Mouse (Mus musculus) limb, embryonic 11.5 days (tissue): ENCODE results near the gene Rabgap1l. TPM values are rescaled to one million over a fixed set of nuclear protein-coding genes. Genes with fewer than 3 reads are reported as not detected.
"Not testable (repeated sequence)": the region's sequence is repeated elsewhere in the genome, so short reads cannot be mapped to it uniquely, and the experiment has no call there.

Source experiments
- ATAC-seq: fragments of 200-750 bp; cut with Nextera tagmentation; 2 replicates; pipeline ENCODE4 v1.8.0; 2017; ENCODE audit warnings: low read depth; ENCODE audit not compliant: insufficient number of reproducible peaks, low FRiP score, low TSS enrichment
- DNase-seq: peaks from one replicate; pipeline ENCODE4 v3.0.0-alpha.2; 2015; ENCODE audit warnings: low spot score
- H3K27ac ChIP-seq: fragments of 300-500 bp; sonication (generic); replicated peaks from 2 replicates; pipeline ENCODE4 v1.5.1; 2014; ENCODE audit warnings: low read depth, mild to moderate bottlenecking, low read length
- H3K27me3 ChIP-seq: fragments of 300-500 bp; sonication (generic); 2 replicates; pipeline ENCODE4 v1.6.1; 2014; ENCODE audit warnings: mild to moderate bottlenecking, low read length, mixed read lengths; ENCODE audit not compliant: control insufficient read depth, insufficient read depth
- H3K36me3 ChIP-seq: fragments of 300-500 bp; sonication (generic); 2 replicates; pipeline ENCODE4 v1.6.1; 2014; ENCODE audit warnings: mild to moderate bottlenecking, low read length, moderate library complexity, mixed read lengths; ENCODE audit not compliant: control insufficient read depth, insufficient read depth
- H3K4me1 ChIP-seq: fragments of 300-500 bp; sonication (generic); 2 replicates; pipeline ENCODE4 v1.6.1; 2014; ENCODE audit warnings: low read length, mixed read lengths; ENCODE audit not compliant: control insufficient read depth, insufficient read depth
- H3K4me2 ChIP-seq: fragments of 300-500 bp; sonication (generic); 2 replicates; pipeline ENCODE4 v1.6.1; 2014; ENCODE audit warnings: low read depth, mild to moderate bottlenecking, moderate library complexity; ENCODE audit not compliant: severe bottlenecking
- H3K4me3 ChIP-seq: fragments of 300-500 bp; sonication (generic); 2 replicates; pipeline ENCODE4 v1.5.1; 2014; ENCODE audit warnings: low read depth, low read length
- H3K9ac ChIP-seq: fragments of 300-500 bp; sonication (generic); 2 replicates; pipeline ENCODE4 v1.6.1; 2014; ENCODE audit warnings: mild to moderate bottlenecking, low read length
- H3K9me3 ChIP-seq: fragments of 300-500 bp; sonication (generic); 2 replicates; pipeline ENCODE4 v1.6.1; 2016; ENCODE audit warnings: low read length; ENCODE audit not compliant: control insufficient read depth
- WGBS: fragments of 180-500 bp; shearing (Covaris S2); extraction: QIAGEN DNeasy Blood & Tissue Kit; methylation state at CpG from one replicate; pipeline ENCODE4 v1.1.7; 2014; 5-methylcytosine and 5-hydroxymethylcytosine counted together
- polyA plus RNA-seq: library from polyadenylated mRNA; unstranded; fragments of >200 nt; fragmentation: Nextera tagmentation; extraction: Ambion mirVana; gene quantifications from 2 replicates; pipeline ENCODE4 v1.2.1, GENCODE M21; 2014

The Rabgap1l gene
- polyA plus RNA-seq, 1 experiment from 2014 or later, result 14.3 TPM

DNA sequence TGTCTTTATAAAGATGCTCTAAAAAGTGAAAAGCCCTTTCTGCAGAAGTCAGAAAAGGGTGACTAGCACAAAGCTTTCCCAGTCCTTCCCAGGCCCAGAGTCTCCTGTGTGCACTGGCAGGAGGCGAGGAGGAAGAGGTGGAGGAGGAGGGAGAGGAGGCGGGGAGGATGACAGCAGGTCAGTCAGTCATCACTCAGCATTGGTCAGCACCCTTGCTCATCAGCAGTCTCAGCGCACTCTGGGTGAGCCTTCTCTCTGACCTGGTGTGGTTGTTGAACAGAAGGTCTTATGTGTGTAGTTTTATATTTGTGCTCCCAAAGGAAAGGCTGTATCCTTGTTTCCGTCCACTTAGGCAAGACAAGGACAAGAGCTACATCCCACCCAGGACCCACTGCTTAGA is 508.8 kb downstream of the Rabgap1l start:
- Histone ChIP-seq H3K9ac (no peak overlapping the region), H3K4me3 (no peak overlapping the region), H3K27me3 (no peaks in the 10 kb centered on the region), H3K4me2 (no peak overlapping the region), H3K36me3 (no peaks in the 10 kb centered on the region), H3K9me3 (no peaks in the 10 kb centered on the region), H3K27ac (no peak overlapping the region), H3K4me1 (no peaks in the 10 kb centered on the region)
- DNase-seq (no peak), ATAC-seq (no peak)
- WGBS, result 64% methylated on average over 4 of the region's 4 CpGs

- not testable (repeated sequence) for H3K4me2 ChIP-seq, ATAC-seq, H3K4me3 ChIP-seq, H3K9ac ChIP-seq, H3K4me1 ChIP-seq, H3K36me3 ChIP-seq, H3K27ac ChIP-seq, DNase-seq, H3K27me3 ChIP-seq, H3K9me3 ChIP-seq
- 91% methylated on average over 2 of the region's 2 CpGs for WGBS
Measured at GRCm38 (mm10) chr1:160282166-160282874, 510.7 kb downstream of the Rabgap1l start.

GRCm38 (mm10) chr1:160281337-160282084 is 511.5 kb downstream of the Rabgap1l start:
- Histone ChIP-seq H3K9ac (no peak overlapping the region), H3K36me3 (no peaks in the 10 kb centered on the region), H3K9me3 (no peaks in the 10 kb centered on the region), H3K4me2 (no peak overlapping the region), H3K27ac (no peak overlapping the region), H3K4me1 (no peaks in the 10 kb centered on the region), H3K27me3 (no peaks in the 10 kb centered on the region), H3K4me3 (no peak overlapping the region)
- 75% methylated on average over 3 of the region's 3 CpGs for WGBS
- no peak for DNase-seq
- no peak for ATAC-seq

DNA sequence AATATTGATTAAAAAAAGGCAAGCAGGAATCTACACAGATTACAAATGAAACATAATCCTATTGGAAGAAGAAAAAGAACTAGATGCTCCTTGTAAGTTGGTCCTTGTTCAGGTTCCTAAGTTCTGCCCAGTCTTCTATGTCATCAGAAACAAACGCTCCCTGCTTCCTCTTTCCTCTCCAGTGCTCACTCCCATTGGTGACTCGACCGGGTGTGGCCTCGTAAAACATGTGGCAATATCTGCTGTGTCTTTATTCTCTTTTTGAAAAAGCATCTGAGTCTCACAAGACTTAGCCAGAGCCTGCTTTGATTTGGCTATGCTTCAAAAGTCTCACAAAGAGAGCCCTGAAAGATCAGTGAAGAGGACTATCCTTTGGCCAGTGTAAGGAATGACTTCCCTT is 512.4 kb downstream of the Rabgap1l start:
- no peak overlapping the region for H3K4me3 ChIP-seq
- H3K36me3 ChIP-seq, result no peaks in the 10 kb centered on the region
- H3K9ac ChIP-seq, result no peak overlapping the region
- H3K4me2 ChIP-seq, result no peak overlapping the region
- no peak overlapping the region for H3K27ac ChIP-seq
- ATAC-seq (no peak), DNase-seq (no peak)
- 81% methylated on average over 4 of the region's 4 CpGs for WGBS
- H3K4me1 ChIP-seq, result no peaks in the 10 kb centered on the region
- H3K27me3 ChIP-seq, result no peaks in the 10 kb centered on the region
- H3K9me3 ChIP-seq, result no peaks in the 10 kb centered on the region

DNA sequence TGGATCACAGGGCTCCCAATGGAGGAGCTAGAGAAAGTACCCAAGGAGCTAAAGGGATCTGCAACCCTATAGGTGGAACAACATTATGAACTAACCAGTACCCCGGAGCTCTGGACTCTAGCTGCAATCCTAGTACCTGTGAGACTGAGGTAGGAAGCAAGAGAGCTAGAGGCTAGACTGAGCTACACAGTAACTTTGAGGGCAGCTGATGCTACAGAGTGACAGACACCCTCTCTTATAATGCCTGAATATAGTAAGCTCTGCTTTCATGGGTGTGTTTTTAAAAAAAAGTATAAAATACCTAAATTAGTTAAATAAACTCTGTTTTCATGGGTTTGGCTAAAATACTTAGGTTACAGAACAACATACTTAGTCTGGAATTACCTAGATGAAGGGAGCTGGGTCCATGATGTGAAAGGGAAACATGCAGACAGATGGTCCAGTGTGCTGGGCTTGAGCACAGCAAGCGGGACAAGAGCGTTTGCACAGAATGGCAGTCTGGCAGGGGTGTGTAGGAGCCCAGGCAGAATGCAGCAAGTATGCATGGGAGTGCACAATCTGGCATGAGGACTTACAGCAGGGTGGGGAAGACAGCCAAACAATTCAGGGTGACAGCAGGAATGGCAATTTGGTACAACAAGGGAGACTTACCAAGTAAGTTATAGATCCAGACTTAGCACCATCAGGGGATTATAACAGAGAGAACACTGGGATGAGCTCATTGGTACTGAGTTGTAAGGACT is 514.9 kb downstream of the Rabgap1l start:
- no peak overlapping the region for H3K4me3 ChIP-seq
- H3K4me2 ChIP-seq, result no peak overlapping the region
- H3K9ac ChIP-seq, result no peak overlapping the region
- WGBS, result 88% methylated on average over 3 of the region's 3 CpGs
- DNase-seq (no peak), ATAC-seq (no peak)
- no peak overlapping the region for H3K27ac ChIP-seq
- no peaks in the 10 kb centered on the region for H3K27me3 ChIP-seq
- H3K9me3 ChIP-seq, result no peaks in the 10 kb centered on the region
- H3K36me3 ChIP-seq, result no peaks in the 10 kb centered on the region
- H3K4me1 ChIP-seq, result no peaks in the 10 kb centered on the region

GRCm38 (mm10) chr1:160275248-160275647 is 517.8 kb downstream of the Rabgap1l start:
- H3K27me3 ChIP-seq, result no peaks in the 10 kb centered on the region
- H3K9ac ChIP-seq, result no peak overlapping the region
- no peaks in the 10 kb centered on the region for H3K4me1 ChIP-seq
- no peaks in the 10 kb centered on the region for H3K36me3 ChIP-seq
- DNase-seq, result no peak
- 69% methylated on average over 2 of the region's 2 CpGs for WGBS
- H3K4me2 ChIP-seq, result no peak overlapping the region
- no peak for ATAC-seq
- H3K9me3 ChIP-seq, result no peaks in the 10 kb centered on the region
- H3K27ac ChIP-seq, result no peak overlapping the region
- H3K4me3 ChIP-seq, result no peak overlapping the region

DNA sequence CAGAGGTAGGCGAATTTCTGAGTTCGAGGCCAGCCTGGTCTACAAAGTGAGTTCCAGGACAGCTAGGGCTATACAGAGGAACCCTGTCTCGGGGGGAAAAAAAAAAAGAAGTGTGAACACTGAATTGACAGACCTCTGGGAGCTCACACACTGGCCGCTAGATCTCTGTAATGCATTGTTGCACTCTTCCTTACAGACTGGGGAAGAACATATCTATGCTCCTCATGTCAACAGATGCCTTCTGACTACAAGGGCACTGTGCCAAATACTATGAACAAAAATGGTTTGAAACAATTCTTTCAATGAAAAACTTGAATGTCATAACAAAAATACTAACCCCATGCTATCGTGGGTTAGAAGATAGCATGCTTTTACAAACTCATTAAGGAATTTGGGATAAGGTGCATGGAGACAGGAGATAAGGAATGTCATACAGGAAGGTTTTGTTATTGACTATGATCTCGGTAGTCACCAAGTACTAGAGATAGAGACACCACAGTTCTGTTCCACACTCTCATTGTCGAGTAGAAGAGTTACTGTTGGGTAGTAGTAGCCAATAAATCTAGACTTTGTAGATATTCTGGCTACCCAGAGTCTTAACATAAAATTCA is 519.8 kb downstream of the Rabgap1l start:
- WGBS, result 82% methylated on average over 7 of the region's 7 CpGs
- Histone ChIP-seq H3K4me1 (no peaks in the 10 kb centered on the region), H3K9ac (no peak overlapping the region), H3K4me2 (no peak overlapping the region), H3K4me3 (no peak overlapping the region), H3K36me3 (no peaks in the 10 kb centered on the region), H3K27ac (no peak overlapping the region), H3K27me3 (no peaks in the 10 kb centered on the region), H3K9me3 (no peaks in the 10 kb centered on the region)
- DNase-seq, result no peak
- no peak for ATAC-seq

DNA sequence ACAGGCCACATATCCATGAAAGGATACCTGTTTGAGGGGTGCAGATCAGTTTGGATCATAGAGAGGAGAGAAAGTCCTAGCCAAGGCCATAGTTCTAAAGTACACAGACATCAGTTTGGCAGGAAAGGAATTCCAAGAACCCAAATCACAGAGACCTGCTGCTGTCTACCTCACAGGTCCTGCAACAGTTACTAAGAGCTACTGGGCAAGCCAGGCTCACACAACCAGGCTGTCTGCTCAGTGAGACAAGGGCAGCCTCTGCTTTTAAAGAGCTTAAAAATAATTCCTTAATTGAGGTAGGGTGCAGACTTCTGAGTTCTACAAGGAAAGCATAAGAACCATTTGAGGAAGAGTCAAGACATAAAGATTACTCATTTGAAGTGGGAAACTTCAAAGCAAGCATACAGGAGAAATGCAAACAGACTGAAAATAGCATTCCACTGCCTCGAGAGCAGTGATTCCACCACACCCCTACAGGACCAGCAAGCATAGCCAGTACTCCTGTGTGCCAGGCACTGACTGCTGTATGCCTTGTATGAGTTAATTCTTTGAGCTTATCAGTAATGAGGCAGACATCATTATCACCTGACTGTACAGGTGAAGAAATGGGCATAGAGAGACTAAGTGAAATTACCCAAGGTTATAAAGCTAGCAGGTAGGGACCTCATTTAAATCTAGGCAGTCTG is 521.6 kb downstream of the Rabgap1l start:
- Histone ChIP-seq H3K9ac (no peak overlapping the region), H3K4me2 (no peak overlapping the region), H3K36me3 (no peaks in the 10 kb centered on the region), H3K4me1 (no peaks in the 10 kb centered on the region), H3K9me3 (no peaks in the 10 kb centered on the region), H3K27ac (no peak overlapping the region), H3K4me3 (no peak overlapping the region), H3K27me3 (no peaks in the 10 kb centered on the region)
- WGBS, result 63% methylated on average over 1 of the region's 1 CpGs
- no peak for DNase-seq
- ATAC-seq, result no peak
